Mouse (Mus musculus) liver, embryonic 13.5 days (tissue): ENCODE data around the gene Pramel5. TPM values are rescaled to one million over a fixed set of nuclear protein-coding genes. Genes with fewer than 3 reads are reported as not detected.
"Not testable (repeated sequence)": the region's sequence is repeated elsewhere in the genome, so short reads cannot be mapped to it uniquely, and the experiment has no call there.

ENCODE experiments used
- ATAC-seq: fragments of 200-750 bp; cut with Nextera tagmentation; 2 replicates; pipeline ENCODE4 v1.8.0; 2017; ENCODE audit warnings: low read depth, mild to moderate bottlenecking, moderate number of reproducible peaks, moderate library complexity
- DNase-seq: peaks from one replicate; pipeline ENCODE4 v3.0.0; 2022
- H3K27ac ChIP-seq: fragments of 300-500 bp; sonication (generic); 2 replicates; pipeline ENCODE4 v1.5.1; 2015; ENCODE audit warnings: moderate library complexity, mild to moderate bottlenecking, inconsistent platforms
- H3K27me3 ChIP-seq: fragments of 300-500 bp; sonication (generic); 2 replicates; pipeline ENCODE4 v1.6.1; 2015; ENCODE audit warnings: mild to moderate bottlenecking, inconsistent platforms
- H3K36me3 ChIP-seq: fragments of 300-500 bp; sonication (generic); 2 replicates; pipeline ENCODE4 v1.6.1; 2015; ENCODE audit warnings: mild to moderate bottlenecking, inconsistent platforms
- H3K4me1 ChIP-seq: fragments of 300-500 bp; sonication (generic); replicated peaks from 2 replicates; pipeline ENCODE4 v1.6.1; 2015; ENCODE audit warnings: inconsistent platforms
- H3K4me2 ChIP-seq: fragments of 300-500 bp; sonication (generic); 2 replicates; pipeline ENCODE4 v1.6.1; 2015; ENCODE audit warnings: inconsistent platforms, mild to moderate bottlenecking, moderate library complexity
- H3K4me3 ChIP-seq: fragments of 300-500 bp; sonication (generic); replicated peaks from 2 replicates; pipeline ENCODE4 v1.5.1; 2015; ENCODE audit warnings: mild to moderate bottlenecking, inconsistent platforms
- H3K9ac ChIP-seq: fragments of 300-500 bp; sonication (generic); 2 replicates; pipeline ENCODE4 v1.6.1; 2015; ENCODE audit warnings: mild to moderate bottlenecking, inconsistent platforms
- H3K9me3 ChIP-seq: fragments of 300-500 bp; sonication (generic); replicated peaks from 2 replicates; pipeline ENCODE4 v1.6.1; 2016; ENCODE audit warnings: inconsistent platforms
- WGBS: fragments of 180-500 bp; shearing (Covaris S2); methylation state at CpG from one replicate; pipeline ENCODE4 v1.1.7; 2015; ENCODE audit not compliant: insufficient replicate concordance; 5-methylcytosine and 5-hydroxymethylcytosine counted together
- polyA plus RNA-seq: library from polyadenylated mRNA; unstranded; fragments of >200 nt; fragmentation: Nextera tagmentation; extraction: Ambion mirVana; gene quantifications from 2 replicates; pipeline ENCODE4 v1.2.1, GENCODE M21; 2015

Pramel5 gene
- not detected in 2 replicates for polyA plus RNA-seq

- not testable (repeated sequence) for H3K27me3 ChIP-seq, H3K4me1 ChIP-seq, DNase-seq, H3K36me3 ChIP-seq, H3K4me3 ChIP-seq, ATAC-seq, H3K9me3 ChIP-seq, H3K27ac ChIP-seq, H3K4me2 ChIP-seq, H3K9ac ChIP-seq
- 54% methylated on average over 1 of the region's 1 CpGs for WGBS
Observed at GRCm38 (mm10) chr4:144280388-144280787, at the start of gene Pramel5. Pramel5 (minus strand) TSS chr4:144280488.

GRCm38 (mm10) chr4:144329949-144330348, 49.7 kb upstream of the Pramel5 start, which contains the start of gene Gm13128:
Gm13128 (plus strand) TSS chr4:144330249.
- WGBS: 35% methylated on average over 4 of the region's 4 CpGs

GRCm38 (mm10) chr4:144312666-144313460, 32.6 kb upstream of the Pramel5 start:
- not testable (repeated sequence) for H3K27ac ChIP-seq, H3K36me3 ChIP-seq, H3K9me3 ChIP-seq, H3K27me3 ChIP-seq, H3K4me2 ChIP-seq, H3K4me3 ChIP-seq, DNase-seq, H3K4me1 ChIP-seq, ATAC-seq, H3K9ac ChIP-seq
- 65% methylated on average over 2 of the region's 2 CpGs for WGBS

More at GRCm38 (mm10) chr4:144329949-144330348, 49.7 kb upstream of the Pramel5 start, which contains the start of gene Gm13128:
- H3K4me3 ChIP-seq, ATAC-seq, DNase-seq, H3K9ac ChIP-seq, H3K9me3 ChIP-seq, H3K27ac ChIP-seq, H3K4me2 ChIP-seq, H3K36me3 ChIP-seq, H3K27me3 ChIP-seq, H3K4me1 ChIP-seq: not testable (repeated sequence)

GRCm38 (mm10) chr4:144299414-144299813, 19.1 kb upstream of the Pramel5 start:
- H3K4me3 ChIP-seq, H3K36me3 ChIP-seq, H3K9ac ChIP-seq, DNase-seq, H3K27me3 ChIP-seq, ATAC-seq, H3K4me1 ChIP-seq, H3K9me3 ChIP-seq, H3K4me2 ChIP-seq, H3K27ac ChIP-seq: not testable (repeated sequence)
- 39% methylated on average over 1 of the region's 1 CpGs for WGBS

- H3K4me1 ChIP-seq, H3K27ac ChIP-seq, ATAC-seq, DNase-seq, H3K4me3 ChIP-seq, H3K9me3 ChIP-seq, H3K4me2 ChIP-seq, H3K27me3 ChIP-seq, H3K9ac ChIP-seq, H3K36me3 ChIP-seq: not testable (repeated sequence)
Observed at GRCm38 (mm10) chr4:144254768-144255167, 25.5 kb downstream of the Pramel5 start.

Other genes starting within 250 kb of the Pramel5 start
- not detected in 2 replicates for gene Pramel4, start 221.4 kb downstream of the Pramel5 start, polyA plus RNA-seq
- gene Gm13102, start 174.0 kb downstream of the Pramel5 start, polyA plus RNA-seq: not detected in 2 replicates
- not detected in 2 replicates for gene Oog3, start 117.8 kb downstream of the Pramel5 start, polyA plus RNA-seq
- not detected in 2 replicates for gene Oog2, start 89.8 kb downstream of the Pramel5 start, polyA plus RNA-seq
- not detected in 2 replicates for gene C87977, start 67.2 kb downstream of the Pramel5 start, polyA plus RNA-seq
- not detected in 2 replicates for gene Gm13128, start 49.8 kb upstream of the Pramel5 start, polyA plus RNA-seq
- not detected in 2 replicates for gene Gm13119, start 77.5 kb upstream of the Pramel5 start, polyA plus RNA-seq
- gene Pramef20, start 97.4 kb upstream of the Pramel5 start, polyA plus RNA-seq: not detected in 2 replicates
- gene Pramef12, start 128.0 kb upstream of the Pramel5 start, polyA plus RNA-seq: not detected in 2 replicates
- not detected in 2 replicates for gene 1700012P22Rik, start 158.3 kb upstream of the Pramel5 start, polyA plus RNA-seq
- not detected in 2 replicates for gene Gm9944, start 172.8 kb upstream of the Pramel5 start, polyA plus RNA-seq
- gene Aadacl3, start 183.3 kb upstream of the Pramel5 start, polyA plus RNA-seq: not detected in 2 replicates
- not detected in 2 replicates for gene 9430007A20Rik, start 239.3 kb upstream of the Pramel5 start, polyA plus RNA-seq